Mouse (Mus musculus) heart, postnatal 0 days (tissue): ENCODE results near the gene Olfr420. TPM values are rescaled to one million over a fixed set of nuclear protein-coding genes. Genes with fewer than 3 reads are reported as not detected.
A peak's percentile ranks its signal among the peaks of the same experiment; 100 is the strongest.

ENCODE experiments used
- ATAC-seq: fragments of 200-750 bp; cut with Nextera tagmentation; 2 replicates; pipeline ENCODE4 v1.8.0; 2017; ENCODE audit warnings: low read depth, moderate number of reproducible peaks, moderate library complexity; ENCODE audit not compliant: insufficient read depth
- DNase-seq: peaks from one replicate; pipeline ENCODE4 v3.0.0-alpha.2; 2016; ENCODE audit warnings: low spot score
- H3K27ac ChIP-seq: fragments of 300-500 bp; sonication (generic); 2 replicates; pipeline ENCODE4 v1.5.1; 2014; ENCODE audit warnings: low read depth, mild to moderate bottlenecking
- H3K27me3 ChIP-seq: fragments of 300-500 bp; sonication (generic); 2 replicates; pipeline ENCODE4 v1.6.1; 2014; ENCODE audit warnings: low read length, mixed read lengths; ENCODE audit not compliant: control insufficient read depth, insufficient read depth
- H3K36me3 ChIP-seq: fragments of 300-500 bp; sonication (generic); replicated peaks from 2 replicates; pipeline ENCODE4 v1.6.1; 2014; ENCODE audit warnings: low read length, mixed read lengths; ENCODE audit not compliant: control insufficient read depth, insufficient read depth
- H3K4me1 ChIP-seq: fragments of 300-500 bp; sonication (generic); 2 replicates; pipeline ENCODE4 v1.6.1; 2014; ENCODE audit warnings: antibody characterized with exemption; ENCODE audit not compliant: control insufficient read depth, insufficient read depth
- H3K4me2 ChIP-seq: fragments of 300-500 bp; sonication (generic); 2 replicates; pipeline ENCODE4 v1.6.1; 2014; ENCODE audit warnings: low read depth, mild to moderate bottlenecking, low read length, moderate library complexity
- H3K4me3 ChIP-seq: fragments of 300-500 bp; sonication (generic); 2 replicates; pipeline ENCODE4 v1.5.1; 2014; ENCODE audit warnings: low read depth, low read length
- H3K9ac ChIP-seq: fragments of 300-500 bp; sonication (generic); replicated peaks from 2 replicates; pipeline ENCODE4 v1.6.1; 2014; ENCODE audit warnings: low read depth, low read length, mixed read lengths
- H3K9me3 ChIP-seq: fragments of 300-500 bp; sonication (generic); replicated peaks from 2 replicates; pipeline ENCODE4 v1.6.1; 2016; ENCODE audit warnings: low read length; ENCODE audit not compliant: control insufficient read depth
- CTCF ChIP-seq: IDR thresholded peaks from 2 replicates; pipeline ENCODE4 v1.5.1; 2016; ENCODE audit warnings: antibody characterized with exemption, control low read depth, low read depth
- EP300 ChIP-seq: IDR thresholded peaks from 2 replicates; pipeline ENCODE4 v1.6.1; 2016; ENCODE audit warnings: antibody characterized with exemption, low read depth
- WGBS: fragments of 180-500 bp; shearing (Covaris S2); extraction: QIAGEN DNeasy Blood & Tissue Kit; methylation state at CpG from one replicate; pipeline ENCODE4 v1.1.7; 2014; 5-methylcytosine and 5-hydroxymethylcytosine counted together
- polyA plus RNA-seq: library from polyadenylated mRNA; unstranded; fragments of >200 nt; fragmentation: Nextera tagmentation; extraction: Ambion mirVana; gene quantifications from 2 replicates; pipeline ENCODE4 v1.2.1, GENCODE M21; 2015
- total RNA-seq: library from RNA; depleted of rRNA; stranded (reverse); fragments of >200 nt; gene quantifications from 2 replicates; pipeline ENCODE4 v1.2.3, GENCODE M21; 2014; ENCODE audit warnings: low replicate concordance; rRNA removed

Gene Olfr420
- total RNA-seq: not detected in 2 replicates
- not detected in 2 replicates for polyA plus RNA-seq

GRCm38 (mm10) chr1:174155333-174155732 lies at the start of gene Olfr420:
TSS of gene Olfr420 (plus strand) at chr1:174155633.
- Histone ChIP-seq H3K9ac (no peak within 1 kb of the TSS), H3K4me2 (no peak within 1 kb of the TSS), H3K4me3 (no peak within 1 kb of the TSS), H3K9me3 (no peaks in the 10 kb centered on the region), H3K27me3 (no peaks in the 10 kb centered on the region), H3K4me1 (no peaks in the 10 kb centered on the region), H3K27ac (no peak within 1 kb of the TSS), H3K36me3 (no peaks in the 10 kb centered on the region)
- 76% methylated on average over 1 of the region's 1 CpGs for WGBS
- TF ChIP-seq EP300: no peak
- no peak for TF ChIP-seq CTCF
- ATAC-seq: no peak
- no peak for DNase-seq

GRCm38 (mm10) chr1:174121062-174121461 lies 34.4 kb upstream of the Olfr420 start, which contains the start of gene Olfr231:
TSS of gene Olfr231 (minus strand) at chr1:174121162.
- no peaks in the 10 kb centered on the region for H3K9me3 ChIP-seq
- no peaks in the 10 kb centered on the region for H3K36me3 ChIP-seq
- H3K27me3 ChIP-seq: no peaks in the 10 kb centered on the region
- H3K4me1 ChIP-seq: no peaks in the 10 kb centered on the region
- H3K9ac ChIP-seq: no peak within 1 kb of the TSS
- no peak within 1 kb of the TSS for H3K27ac ChIP-seq
- 65% methylated on average over 2 of the region's 2 CpGs for WGBS
- H3K4me2 ChIP-seq: no peak within 1 kb of the TSS
- TF ChIP-seq CTCF: no peak
- no peak for TF ChIP-seq EP300
- H3K4me3 ChIP-seq: no peak within 1 kb of the TSS
- no peak for ATAC-seq
- DNase-seq: no peak

- H3K9me3 ChIP-seq: no peaks in the 10 kb centered on the region
- H3K9ac ChIP-seq: no peak within 1 kb of the TSS
- no peak within 1 kb of the TSS for H3K4me3 ChIP-seq
- no peak within 1 kb of the TSS for H3K27ac ChIP-seq
- TF ChIP-seq CTCF (no peak), EP300 (no peak)
- H3K4me1 ChIP-seq: no peaks in the 10 kb centered on the region
- H3K4me2 ChIP-seq: no peak within 1 kb of the TSS
- ATAC-seq (no peak), DNase-seq (no peak)
- WGBS: 80% methylated on average over 3 of the region's 3 CpGs
- H3K36me3 ChIP-seq: no peaks in the 10 kb centered on the region
- H3K27me3 ChIP-seq: no peaks in the 10 kb centered on the region
These were observed 24.2 kb upstream of the Olfr420 start, which contains the start of gene Olfr424 for GRCm38 (mm10) chr1:174131217-174131616. TSS of gene Olfr424 (plus strand) at chr1:174131517.

GRCm38 (mm10) chr1:174131999-174132398 lies 23.4 kb upstream of the Olfr420 start:
- ATAC-seq (no peak), DNase-seq (no peak)
- Histone ChIP-seq H3K27me3 (no peaks in the 10 kb centered on the region), H3K9me3 (no peaks in the 10 kb centered on the region), H3K4me3 (no peak overlapping the region), H3K4me1 (no peaks in the 10 kb centered on the region), H3K27ac (no peak overlapping the region), H3K4me2 (no peak overlapping the region), H3K9ac (no peak overlapping the region), H3K36me3 (no peaks in the 10 kb centered on the region)
- TF ChIP-seq CTCF (no peak), EP300 (no peak)
- 79% methylated on average over 3 of the region's 3 CpGs for WGBS

- Histone ChIP-seq H3K27me3 (no peaks in the 10 kb centered on the region), H3K36me3 (no peaks in the 10 kb centered on the region), H3K4me1 (0 out of 2 replicates have a peak, but pooled peaks cover under 1% of the 10 kb centered on the region), H3K27ac (no peak overlapping the region), H3K9ac (no peak overlapping the region), H3K4me3 (no peak overlapping the region), H3K9me3 (no peaks in the 10 kb centered on the region), H3K4me2 (no peak overlapping the region)
- no peak for ATAC-seq
- TF ChIP-seq EP300 (no peak), CTCF (no peak)
- 69% methylated on average over 2 of the region's 2 CpGs for WGBS
- DNase-seq: no peak
These were observed 14.0 kb upstream of the Olfr420 start for GRCm38 (mm10) chr1:174141384-174141783.

GRCm38 (mm10) chr1:174146696-174147095 lies 8.7 kb upstream of the Olfr420 start:
- 16% methylated on average over 1 of the region's 1 CpGs for WGBS
- 0 out of 2 replicates have a peak overlapping the region, but pooled peaks have one; percentile 4 for H3K27ac ChIP-seq
- TF ChIP-seq CTCF (no peak), EP300 (no peak)
- no peak overlapping the region for H3K4me2 ChIP-seq
- peaks cover 10% of the 10 kb centered on the region for H3K4me1 ChIP-seq
- no peaks in the 10 kb centered on the region for H3K36me3 ChIP-seq
- no peaks in the 10 kb centered on the region for H3K9me3 ChIP-seq
- no peak overlapping the region for H3K9ac ChIP-seq
- DNase-seq (peak; percentile 51), ATAC-seq (no peak)
- no peak overlapping the region for H3K4me3 ChIP-seq
- no peaks in the 10 kb centered on the region for H3K27me3 ChIP-seq
